Mouse (Mus musculus): Measurements from ENCODE around the gene Nop16. TPM values are rescaled to one million over a fixed set of nuclear protein-coding genes. Genes with fewer than 3 reads are reported as not detected.

Nop16 gene
- polyA plus RNA-seq, 1 experiment from 2014 or later, result 91.5 TPM

DNA sequence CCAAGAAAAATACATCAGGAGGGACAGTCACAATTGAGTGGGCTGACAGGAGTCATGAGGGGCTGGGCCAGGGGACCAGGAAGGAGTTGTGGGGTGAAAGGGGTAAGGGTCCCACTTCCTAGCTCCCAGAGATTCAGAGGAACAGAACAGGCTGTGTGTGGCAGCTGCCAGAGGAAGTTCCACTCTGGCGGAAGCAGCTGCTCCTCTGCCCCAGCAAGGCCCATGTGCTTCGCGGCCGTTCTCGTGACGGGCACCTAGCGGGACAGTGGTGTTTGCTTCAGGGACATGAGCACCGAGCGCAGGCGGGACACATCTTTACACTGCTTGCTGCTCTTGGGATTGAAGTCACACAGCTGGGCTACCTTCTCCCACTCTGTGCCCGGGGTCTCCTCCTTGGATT is 3.7 kb upstream of the Nop16 start:
- Histone ChIP-seq H3K9ac (no peak overlapping the region), H3K4me1 (peaks cover 25% of the 10 kb centered on the region), H3K36me3 (peaks cover 35% of the 10 kb centered on the region), H3K27ac (no peak overlapping the region), H3K4me2 (replicated peaks) (no peak overlapping the region), H3K27me3 (no peaks in the 10 kb centered on the region), H3K4me3 (no peak overlapping the region), H3K9me3 (no peaks in the 10 kb centered on the region)
- no peak for ATAC-seq (ENCODE audit: low FRiP score, low read depth)
- 87% methylated on average over 11 of the region's 11 CpGs for WGBS

DNA sequence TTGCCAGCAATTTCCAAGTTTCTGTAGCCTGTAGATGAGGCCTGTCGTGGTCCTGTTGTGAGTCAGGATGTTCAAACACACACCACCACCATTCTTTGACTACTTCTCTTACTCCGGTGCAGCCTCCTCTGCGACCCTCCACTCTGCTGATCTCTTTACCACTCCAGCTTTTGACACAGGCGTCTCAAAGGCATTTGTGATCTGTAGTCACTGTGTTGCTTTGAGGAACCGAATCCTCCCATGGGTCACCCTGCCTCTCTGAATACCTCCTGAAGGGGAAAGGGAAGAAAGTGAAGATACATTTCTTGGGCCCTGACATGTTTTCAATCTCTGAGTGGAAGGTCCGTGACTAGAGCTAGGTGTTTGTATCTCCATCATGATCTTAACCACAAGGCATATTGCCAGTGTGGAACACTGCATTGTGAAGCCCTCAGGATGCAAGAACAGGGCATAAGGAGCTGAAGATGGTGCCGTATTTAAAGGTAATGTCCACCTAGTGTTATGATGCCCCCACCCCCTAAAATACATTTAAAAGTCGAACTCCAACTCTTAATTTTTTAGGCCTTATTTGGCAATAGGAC is 2.0 kb upstream of the Nop16 start:
- H3K4me3 ChIP-seq, result peak overlapping the region; percentile 93
- WGBS, result 89% methylated on average over 8 of the region's 8 CpGs
- H3K4me2 ChIP-seq (replicated peaks), result peak overlapping the region; percentile 70
- no peak overlapping the region for H3K27ac ChIP-seq
- peaks cover 38% of the 10 kb centered on the region for H3K36me3 ChIP-seq
- no peak for ATAC-seq (ENCODE audit: low FRiP score, low read depth)
- H3K4me1 ChIP-seq, result peaks cover 29% of the 10 kb centered on the region
- no peaks in the 10 kb centered on the region for H3K9me3 ChIP-seq
- H3K27me3 ChIP-seq, result no peaks in the 10 kb centered on the region
- 0 out of 2 replicates have a peak overlapping the region, but pooled peaks have one; percentile 91 for H3K9ac ChIP-seq

DNA sequence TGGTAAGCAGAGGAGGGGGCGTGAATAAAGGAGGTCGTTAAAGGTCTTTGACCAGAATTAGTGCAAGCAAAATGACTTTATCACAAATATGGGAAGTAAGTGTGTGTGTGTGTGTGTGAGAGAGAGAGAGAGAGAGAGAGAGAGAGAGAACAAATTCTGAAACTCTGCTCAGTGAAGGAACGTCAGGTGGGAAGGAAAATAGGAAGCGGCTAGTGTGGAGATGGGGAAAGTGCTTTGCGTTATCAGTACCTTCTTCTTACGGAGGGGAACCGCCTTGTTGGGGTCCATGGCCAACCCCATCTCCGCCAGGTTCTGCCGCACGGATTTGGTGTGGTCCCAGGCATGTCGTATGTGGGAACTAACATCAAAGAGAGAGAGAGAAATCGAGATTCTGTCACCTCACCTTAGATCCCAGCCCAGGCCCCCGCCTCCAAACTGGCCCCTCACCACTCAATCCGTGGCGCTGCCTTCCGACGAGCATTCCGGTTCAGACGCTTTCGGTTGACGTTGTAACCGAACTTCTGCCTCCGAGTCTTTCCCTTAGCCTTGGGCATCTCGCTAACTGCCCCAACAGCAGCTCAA is 385 bp downstream of the Nop16 start:
- Histone ChIP-seq H3K4me3 (peak overlapping the region; percentile 93), H3K4me1 (peaks cover 23% of the 10 kb centered on the region), H3K27ac (peak overlapping the region; percentile 39; the same call in 1 of the 2 replicates), H3K36me3 (peaks cover 54% of the 10 kb centered on the region), H3K9ac (peak overlapping the region; percentile 73), H3K27me3 (no peaks in the 10 kb centered on the region), H3K4me2 (replicated peaks) (peak overlapping the region; percentile 70), H3K9me3 (no peaks in the 10 kb centered on the region)
- WGBS, result 1% methylated on average over 24 of the region's 24 CpGs
- ATAC-seq (ENCODE audit: low FRiP score, low read depth), result peak; percentile 26; the same call in 1 of the 2 replicates

DNA sequence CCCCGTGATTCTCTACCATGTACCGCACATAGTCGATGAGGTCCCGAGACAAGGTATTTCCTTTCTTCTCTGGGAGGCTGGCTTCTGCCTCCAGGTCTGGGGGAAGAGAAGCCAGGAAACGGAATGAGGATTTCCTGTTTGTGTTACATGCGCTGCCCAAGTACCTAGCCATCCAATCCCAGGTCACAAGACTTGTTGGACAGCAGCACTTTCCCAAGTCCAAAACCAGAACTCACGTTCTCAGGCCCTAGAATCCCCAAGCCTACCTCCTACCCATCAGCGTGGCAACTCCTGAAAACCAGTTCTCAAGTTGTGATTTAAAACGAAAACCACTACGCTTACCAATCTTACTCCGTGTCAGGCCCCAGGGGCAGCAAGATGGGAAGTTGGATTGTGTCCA is 4.1 kb downstream of the Nop16 start:
- 96% methylated on average over 11 of the region's 11 CpGs for WGBS
- no peak for ATAC-seq (ENCODE audit: low FRiP score, low read depth)
- Histone ChIP-seq H3K27me3 (no peaks in the 10 kb centered on the region), H3K9me3 (no peaks in the 10 kb centered on the region), H3K4me1 (peaks cover 11% of the 10 kb centered on the region), H3K27ac (no peak overlapping the region), H3K4me2 (replicated peaks) (no peak overlapping the region), H3K9ac (no peak overlapping the region), H3K36me3 (peaks cover 76% of the 10 kb centered on the region), H3K4me3 (no peak overlapping the region)

DNA sequence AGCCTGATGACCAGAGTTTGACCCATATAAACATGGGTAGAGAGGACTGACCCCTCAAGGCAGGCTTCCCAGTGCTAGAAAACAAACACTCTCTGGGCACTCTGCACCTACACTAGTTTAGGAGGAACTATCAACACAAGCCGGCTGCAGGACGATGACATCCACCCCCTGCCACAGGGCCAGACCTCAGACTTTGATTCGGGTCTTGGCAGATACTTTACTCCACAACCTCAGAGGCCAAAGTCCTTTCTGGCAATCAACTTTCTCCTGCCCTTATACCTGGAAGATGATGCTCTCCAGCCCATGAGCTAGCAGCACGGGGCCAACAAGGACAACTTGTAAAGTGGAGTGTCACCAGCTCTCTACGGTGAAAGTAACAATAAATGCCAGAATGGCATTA is 7.0 kb downstream of the Nop16 start:
- WGBS, result 86% methylated on average over 5 of the region's 5 CpGs
- Histone ChIP-seq H3K36me3 (peaks cover 98% of the 10 kb centered on the region), H3K4me1 (no peaks in the 10 kb centered on the region), H3K4me3 (no peak overlapping the region), H3K27ac (no peak overlapping the region), H3K9me3 (no peaks in the 10 kb centered on the region), H3K9ac (no peak overlapping the region), H3K27me3 (no peaks in the 10 kb centered on the region), H3K4me2 (replicated peaks) (no peak overlapping the region)
- ATAC-seq (ENCODE audit: low FRiP score, low read depth), result no peak

DNA sequence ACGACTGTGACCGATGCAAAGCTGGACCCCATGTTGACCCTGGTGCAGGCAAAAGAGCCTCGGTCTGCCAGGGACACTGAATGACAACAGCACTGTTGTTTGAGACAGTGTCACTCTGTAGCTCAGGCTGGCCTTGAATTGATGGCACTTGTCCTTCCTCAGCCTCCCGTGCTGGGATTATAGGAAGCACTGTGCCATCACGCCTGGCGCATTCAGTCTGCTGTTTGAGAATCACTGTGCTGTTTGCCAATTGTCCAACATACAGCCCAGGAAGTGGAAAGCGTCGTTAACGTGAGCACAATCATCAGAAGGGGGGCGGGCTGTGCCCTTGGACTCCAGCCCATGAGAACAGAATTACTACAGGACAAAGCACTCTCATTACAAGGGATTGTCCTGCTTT is 7.8 kb downstream of the Nop16 start:
- H3K27ac ChIP-seq, result no peak overlapping the region
- H3K9me3 ChIP-seq, result no peaks in the 10 kb centered on the region
- no peaks in the 10 kb centered on the region for H3K27me3 ChIP-seq
- no peak overlapping the region for H3K4me3 ChIP-seq
- ATAC-seq (ENCODE audit: low FRiP score, low read depth), result no peak
- WGBS, result 88% methylated on average over 10 of the region's 10 CpGs
- no peak overlapping the region for H3K9ac ChIP-seq
- no peak overlapping the region for H3K4me2 ChIP-seq (replicated peaks)
- peaks cover 98% of the 10 kb centered on the region for H3K36me3 ChIP-seq
- H3K4me1 ChIP-seq, result peaks cover 3% of the 10 kb centered on the region; the same call in 1 of the 2 replicates

DNA sequence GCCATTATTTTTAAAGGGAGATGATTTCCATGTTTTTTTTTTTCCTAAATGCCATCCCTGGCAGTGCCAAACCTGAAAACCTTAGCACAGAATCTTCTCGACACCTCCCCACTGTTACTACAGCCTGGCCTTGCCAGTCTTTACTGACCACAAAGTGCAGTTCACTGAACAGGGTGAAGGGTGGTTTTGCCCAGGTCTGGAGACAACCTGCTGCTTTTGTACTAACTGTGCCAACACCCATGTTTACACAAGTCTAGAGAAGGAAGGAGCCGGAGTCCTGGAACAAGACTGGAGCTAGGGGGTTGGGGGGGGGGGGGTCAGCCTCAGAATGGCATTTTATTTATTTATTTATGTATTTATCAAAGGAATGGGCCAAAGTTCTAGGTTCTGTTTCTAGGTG is 8.5 kb downstream of the Nop16 start:
- H3K4me3 ChIP-seq, result no peak overlapping the region
- H3K9me3 ChIP-seq, result no peaks in the 10 kb centered on the region
- peaks cover 97% of the 10 kb centered on the region for H3K36me3 ChIP-seq
- H3K27me3 ChIP-seq, result no peaks in the 10 kb centered on the region
- H3K4me2 ChIP-seq (replicated peaks), result no peak overlapping the region
- WGBS, result 79% methylated on average over 2 of the region's 2 CpGs
- no peak overlapping the region for H3K9ac ChIP-seq
- ATAC-seq (ENCODE audit: low FRiP score, low read depth), result no peak
- H3K4me1 ChIP-seq, result peaks cover 10% of the 10 kb centered on the region
- no peak overlapping the region for H3K27ac ChIP-seq

DNA sequence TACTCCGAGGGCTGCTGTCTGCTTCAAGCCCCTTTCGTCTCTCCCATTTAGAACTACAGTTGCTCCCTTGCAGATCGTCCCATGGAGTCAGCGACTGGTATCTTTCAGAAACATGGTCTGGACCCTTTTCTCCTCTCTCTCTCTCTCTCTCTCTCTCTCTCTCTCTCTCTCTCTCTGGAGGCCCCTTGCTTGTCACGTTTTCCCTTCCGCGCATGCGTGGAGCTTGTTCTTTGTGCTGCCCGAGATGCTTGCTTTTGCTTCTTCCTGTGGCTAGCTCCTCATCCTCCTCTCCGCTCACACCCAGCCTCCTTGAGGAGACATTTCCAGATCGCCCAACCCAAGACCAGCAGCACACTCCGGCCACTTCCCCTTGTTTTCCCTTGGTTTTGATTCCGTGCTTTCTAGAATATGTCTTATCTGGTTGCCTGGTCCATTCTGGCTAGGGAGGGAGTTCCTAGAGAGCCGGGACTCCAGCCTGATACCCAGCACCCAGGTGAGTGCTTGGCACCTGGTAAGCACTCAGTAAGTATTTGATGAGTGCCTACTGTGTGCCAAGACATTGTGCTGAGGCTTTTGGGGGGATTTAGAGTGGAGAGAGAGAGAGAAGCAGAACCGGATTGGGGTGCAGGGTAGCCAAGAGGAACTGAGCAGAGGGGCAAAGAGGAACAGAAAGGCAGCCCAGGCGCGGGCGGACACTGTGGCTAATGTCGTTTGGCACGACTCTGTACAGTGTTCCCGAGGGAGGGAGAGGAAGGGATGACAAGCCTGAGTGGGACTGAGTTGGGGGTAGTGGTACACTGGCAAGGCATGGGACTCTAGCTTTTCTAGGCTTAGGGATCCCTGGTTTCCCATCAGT is 12.0 kb downstream of the Nop16 start:
- Histone ChIP-seq H3K27me3 (peaks cover 4% of the 10 kb centered on the region; the same call in 1 of the 2 replicates), H3K4me2 (replicated peaks) (no peak overlapping the region), H3K9ac (no peak overlapping the region), H3K36me3 (peaks cover 66% of the 10 kb centered on the region), H3K4me1 (peaks cover 23% of the 10 kb centered on the region), H3K9me3 (no peaks in the 10 kb centered on the region), H3K4me3 (no peak overlapping the region), H3K27ac (no peak overlapping the region)
- 81% methylated on average over 21 of the region's 21 CpGs for WGBS
- no peak for ATAC-seq (ENCODE audit: low FRiP score, low read depth)

DNA sequence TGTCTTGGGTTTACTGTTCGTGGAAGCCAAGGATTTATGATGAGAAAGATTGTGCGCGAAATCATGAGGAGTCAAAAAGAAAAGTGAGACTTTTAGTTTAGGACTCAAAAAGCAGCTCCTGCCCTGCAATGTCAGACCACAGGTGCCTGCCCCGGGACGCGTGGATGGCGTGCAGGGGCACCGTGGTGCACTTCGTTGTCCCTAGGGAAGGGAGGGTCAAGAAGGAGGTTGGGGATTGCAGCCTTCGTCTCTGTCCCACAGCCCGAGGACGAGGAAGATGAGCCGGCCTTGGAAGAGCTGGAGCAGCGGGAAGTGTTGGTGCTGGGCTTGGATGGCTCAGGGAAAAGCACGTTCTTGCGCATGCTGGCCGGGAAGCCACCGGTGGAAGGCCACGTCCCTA is 14.4 kb downstream of the Nop16 start:
- peaks cover 23% of the 10 kb centered on the region for H3K4me1 ChIP-seq
- H3K27me3 ChIP-seq, result peaks cover 4% of the 10 kb centered on the region; the same call in 1 of the 2 replicates
- ATAC-seq (ENCODE audit: low FRiP score, low read depth), result no peak
- peak overlapping the region; percentile 92 for H3K4me2 ChIP-seq (replicated peaks)
- no peaks in the 10 kb centered on the region for H3K9me3 ChIP-seq
- peaks cover 43% of the 10 kb centered on the region for H3K36me3 ChIP-seq
- peak overlapping the region; percentile 96 for H3K9ac ChIP-seq
- peak overlapping the region; percentile 98 for H3K4me3 ChIP-seq
- 2% methylated on average over 19 of the region's 19 CpGs for WGBS
- H3K27ac ChIP-seq, result peak overlapping the region; percentile 73; the same call in 1 of the 2 replicates

DNA sequence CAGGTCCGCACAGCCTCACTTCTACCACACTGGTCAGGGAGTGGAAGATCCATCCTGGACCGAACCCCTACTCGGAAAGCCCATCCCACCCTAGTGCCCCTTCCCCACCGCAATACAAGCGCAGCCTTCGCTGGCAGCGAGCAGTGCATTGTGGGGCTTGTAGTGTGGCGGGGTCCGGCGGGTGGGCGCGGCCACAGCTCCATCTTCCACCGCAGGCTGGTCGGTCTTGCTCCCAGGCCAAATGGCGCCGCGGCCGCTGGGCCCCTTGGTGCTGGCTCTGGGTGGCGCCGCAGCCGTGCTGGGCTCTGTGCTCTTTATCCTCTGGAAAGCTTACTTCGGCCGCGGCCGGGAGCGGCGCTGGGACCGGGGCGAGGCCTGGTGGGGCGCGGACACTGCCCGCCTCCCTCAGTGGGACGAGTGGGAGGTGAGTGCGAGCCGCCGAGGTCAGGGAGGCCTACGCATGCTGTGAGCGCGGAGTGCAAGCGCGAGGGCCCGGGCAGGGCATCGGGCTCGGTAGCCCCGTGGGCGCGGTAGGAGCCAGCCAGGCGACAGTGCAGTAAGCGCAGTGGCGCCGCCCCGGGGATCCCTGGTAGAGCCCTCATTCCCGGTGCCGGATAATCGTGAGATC is 14.9 kb downstream of the Nop16 start, which contains the start of gene Arl10:
Gene Arl10 (plus strand): TSS at position 162 of the 628 bp plus-strand sequence.
- Histone ChIP-seq H3K27me3 (peaks cover 4% of the 10 kb centered on the region; the same call in 1 of the 2 replicates), H3K4me2 (replicated peaks) (peak within 1 kb of the TSS; percentile 92), H3K4me3 (peak within 1 kb of the TSS; percentile 98), H3K9ac (peak within 1 kb of the TSS; percentile 96), H3K36me3 (peaks cover 38% of the 10 kb centered on the region), H3K9me3 (no peaks in the 10 kb centered on the region), H3K27ac (peak within 1 kb of the TSS; percentile 73; the same call in 1 of the 2 replicates), H3K4me1 (peaks cover 23% of the 10 kb centered on the region)
- under 1% methylated on average over 55 of the region's 55 CpGs for WGBS
- ATAC-seq (ENCODE audit: low FRiP score, low read depth), result peak; percentile 93

DNA sequence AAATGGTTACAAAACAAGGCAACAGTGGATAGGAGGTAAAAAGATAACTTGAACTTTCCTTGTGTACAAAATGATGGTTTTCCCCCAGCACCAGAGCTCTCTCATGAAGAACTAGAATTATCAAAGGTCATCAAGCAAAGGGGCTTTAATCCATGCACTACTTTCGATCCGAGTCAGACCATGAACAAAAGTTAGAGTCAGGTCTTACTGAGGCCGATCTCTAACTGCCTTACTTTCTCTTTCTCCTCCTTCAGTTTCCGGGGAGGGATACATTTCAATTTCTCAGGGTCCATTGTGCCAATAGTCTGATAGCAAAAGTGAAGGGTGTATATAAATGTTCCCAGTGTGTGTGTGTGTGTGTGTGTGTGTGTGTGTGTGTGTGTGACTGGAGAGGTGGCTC is 17.3 kb downstream of the Nop16 start:
- peaks cover 23% of the 10 kb centered on the region for H3K4me1 ChIP-seq
- no peak overlapping the region for H3K27ac ChIP-seq
- no peaks in the 10 kb centered on the region for H3K9me3 ChIP-seq
- peaks cover 15% of the 10 kb centered on the region for H3K36me3 ChIP-seq
- H3K4me2 ChIP-seq (replicated peaks), result no peak overlapping the region
- no peak for ATAC-seq (ENCODE audit: low FRiP score, low read depth)
- 87% methylated on average over 4 of the region's 4 CpGs for WGBS
- H3K4me3 ChIP-seq, result no peak overlapping the region
- H3K9ac ChIP-seq, result no peak overlapping the region
- peaks cover 4% of the 10 kb centered on the region; the same call in 1 of the 2 replicates for H3K27me3 ChIP-seq

DNA sequence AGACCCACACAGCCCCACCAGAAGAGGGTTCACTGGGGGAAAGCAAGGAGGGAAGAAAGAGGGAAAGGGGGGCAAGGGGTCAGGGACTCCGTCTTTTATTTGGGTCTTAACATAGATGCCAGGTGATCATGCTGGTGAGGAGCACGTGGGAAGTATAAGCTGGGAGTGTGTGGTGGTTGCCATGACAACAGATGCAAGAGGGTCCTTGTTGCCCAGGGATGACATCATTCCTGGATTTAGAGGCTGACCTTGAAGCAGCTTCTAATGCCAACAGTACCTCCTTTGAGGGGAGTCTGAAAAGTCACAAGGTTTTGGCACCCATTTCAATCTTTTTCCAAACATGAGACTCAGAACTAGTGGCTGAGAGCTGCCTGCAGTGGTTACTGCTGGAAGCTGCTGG is 18.3 kb downstream of the Nop16 start:
- H3K27ac ChIP-seq, result no peak overlapping the region
- peaks cover 15% of the 10 kb centered on the region for H3K4me1 ChIP-seq
- H3K4me3 ChIP-seq, result no peak overlapping the region
- H3K27me3 ChIP-seq, result peaks cover 4% of the 10 kb centered on the region; the same call in 1 of the 2 replicates
- no peaks in the 10 kb centered on the region for H3K9me3 ChIP-seq
- ATAC-seq (ENCODE audit: low FRiP score, low read depth), result no peak
- H3K9ac ChIP-seq, result no peak overlapping the region
- peaks cover 5% of the 10 kb centered on the region for H3K36me3 ChIP-seq
- no peak overlapping the region for H3K4me2 ChIP-seq (replicated peaks)
- 33% methylated on average over 2 of the region's 2 CpGs for WGBS

Measured in limb, embryonic 13.5 days (tissue).